Mouse (Mus musculus) gastrocnemius, adult 18-20 months (tissue): ENCODE measurements at regions not wholly inside any gene's neighbourhood (a gene's known extent, or its start where the extent isn't known, plus 50 kb on each side); places are given as distances from the start of the nearest gene placed in this dataset.

Source experiments
- DNase-seq: peaks from one replicate; pipeline ENCODE4 v3.0.0; 2021; ENCODE audit warnings: low spot score

DNA sequence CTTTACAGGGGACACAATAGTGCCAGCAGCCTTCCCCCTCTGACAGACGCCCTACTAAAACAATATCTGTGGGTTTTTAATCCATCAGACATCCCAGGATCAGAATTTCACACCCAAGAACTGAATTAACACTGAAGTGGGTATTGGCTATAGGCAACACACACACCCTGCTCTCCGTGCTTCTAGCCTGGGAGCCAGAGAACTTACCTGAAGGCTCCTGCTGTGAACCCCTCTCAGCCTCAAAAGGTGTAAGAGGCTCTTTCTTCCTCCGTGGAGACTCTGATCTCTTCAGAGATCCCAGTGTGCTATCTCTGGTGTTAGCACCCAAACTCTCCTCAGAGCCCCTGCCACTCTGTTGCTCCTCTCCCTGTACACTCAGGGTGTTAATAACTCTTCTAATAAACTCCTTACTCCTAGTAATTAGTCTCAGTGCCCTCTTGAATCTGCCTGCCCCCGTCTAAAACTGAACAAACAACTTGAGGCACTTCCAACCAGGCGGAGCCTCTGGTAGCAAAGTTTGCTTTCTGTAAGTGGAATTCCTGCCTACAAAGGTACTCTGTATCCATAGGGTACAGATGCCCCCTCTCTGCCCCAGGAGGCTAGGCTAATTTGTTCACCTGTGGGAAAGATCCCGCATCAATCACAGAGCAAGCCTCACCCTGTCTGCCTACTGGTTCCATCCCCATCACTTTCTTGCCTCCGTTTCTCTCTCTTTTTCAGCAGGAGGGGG, 452.9 kb upstream of the Fam19a5 start:
- DNase-seq, result no peak

DNA sequence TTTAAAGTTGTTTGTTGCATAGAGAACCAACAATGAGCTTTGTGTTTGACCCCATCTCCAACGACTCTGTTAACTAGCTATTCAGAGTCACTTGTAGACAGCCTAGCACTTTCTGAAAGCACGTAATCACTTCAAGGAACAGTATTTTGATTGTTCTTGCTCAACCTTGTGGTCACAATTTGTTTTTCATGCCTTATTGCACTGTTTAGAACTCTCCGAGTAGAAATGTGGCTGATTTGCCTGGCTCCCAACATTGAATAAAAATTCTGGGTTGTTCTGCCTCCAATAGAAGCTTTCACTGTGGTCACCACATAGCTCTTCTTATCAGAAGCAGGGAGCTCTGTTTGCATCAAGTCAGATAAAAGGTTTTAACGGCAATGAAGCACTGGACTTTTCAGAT, 446.9 kb upstream of the Fam19a5 start:
- DNase-seq, result no peak

DNA sequence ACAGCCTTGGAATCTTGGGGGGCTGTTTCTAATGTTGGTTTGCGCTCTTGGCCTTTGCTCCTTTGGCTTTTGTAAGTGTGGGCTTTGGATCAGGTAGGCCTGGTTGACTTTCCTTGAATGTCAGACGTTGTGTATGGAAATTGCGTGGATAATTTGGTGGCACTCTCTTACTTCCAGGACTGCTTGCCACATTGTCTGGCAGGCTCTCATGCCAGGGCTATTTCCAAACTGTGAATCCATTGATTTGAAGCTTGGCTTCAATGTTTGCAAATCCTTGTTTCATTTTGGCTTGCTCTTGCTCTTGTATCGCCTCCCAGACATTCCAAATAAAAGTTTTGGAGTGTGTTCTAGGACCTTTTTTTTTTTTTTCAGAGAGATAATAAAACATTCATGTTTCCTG, 443.0 kb upstream of the Fam19a5 start:
- DNase-seq, result no peak

DNA sequence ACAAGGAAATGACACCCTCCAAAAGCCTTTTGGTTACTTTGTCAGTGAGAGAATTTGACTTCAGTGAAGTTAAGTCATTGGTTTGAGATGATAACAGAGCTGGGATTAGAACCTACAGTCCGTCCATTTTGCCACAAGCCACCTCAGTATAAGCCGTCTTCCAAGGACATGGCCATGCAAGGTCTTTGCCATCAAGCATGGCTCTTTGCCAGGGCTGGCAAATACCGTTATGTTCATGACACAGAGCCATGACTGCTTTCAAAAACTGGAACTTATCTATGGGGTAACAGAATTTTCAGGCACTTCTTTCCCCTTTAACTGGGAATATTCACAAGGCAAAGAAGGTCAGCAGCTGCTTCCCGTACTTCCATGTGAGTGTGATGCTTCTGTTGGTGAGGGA, 441.9 kb upstream of the Fam19a5 start:
- no peak for DNase-seq

DNA sequence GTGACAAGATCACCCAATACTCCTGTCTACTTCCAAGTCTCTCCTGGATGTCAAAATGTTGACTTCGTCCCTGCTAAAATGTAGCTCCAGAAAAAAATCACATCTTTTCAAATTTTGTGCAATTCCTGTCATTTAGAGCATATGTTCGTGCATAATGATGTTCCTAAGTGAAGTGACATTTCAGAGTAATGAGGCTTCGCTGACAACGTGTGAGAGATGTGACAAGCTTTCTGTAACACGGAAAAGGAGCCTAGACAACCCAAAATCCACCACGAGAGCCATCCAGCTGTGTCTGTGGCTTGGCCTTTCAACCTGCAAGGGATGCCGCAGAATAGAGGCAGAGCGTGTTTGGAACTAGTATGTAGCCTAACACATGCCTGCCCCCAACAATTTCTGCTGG, 438.1 kb upstream of the Fam19a5 start:
- DNase-seq, result no peak

DNA sequence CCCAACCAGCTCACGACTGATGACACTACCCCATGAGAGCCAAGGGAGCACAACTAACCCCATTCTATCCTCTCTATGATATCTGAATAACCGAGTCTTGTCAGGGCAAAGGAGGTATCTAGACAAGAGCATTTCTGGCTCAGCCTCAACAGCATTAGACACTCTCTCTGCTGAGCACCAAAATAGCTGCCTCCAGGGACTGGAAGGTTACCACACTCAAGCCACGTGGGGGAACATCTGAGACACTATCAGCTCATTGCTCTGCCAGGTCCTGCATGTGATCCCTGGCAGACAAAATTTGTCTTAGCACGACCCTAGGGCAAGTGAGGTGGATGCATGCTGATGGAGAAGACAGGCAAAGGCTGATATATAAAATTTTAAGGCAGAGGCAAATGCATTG, 436.4 kb upstream of the Fam19a5 start:
- DNase-seq, result peak; percentile 56

DNA sequence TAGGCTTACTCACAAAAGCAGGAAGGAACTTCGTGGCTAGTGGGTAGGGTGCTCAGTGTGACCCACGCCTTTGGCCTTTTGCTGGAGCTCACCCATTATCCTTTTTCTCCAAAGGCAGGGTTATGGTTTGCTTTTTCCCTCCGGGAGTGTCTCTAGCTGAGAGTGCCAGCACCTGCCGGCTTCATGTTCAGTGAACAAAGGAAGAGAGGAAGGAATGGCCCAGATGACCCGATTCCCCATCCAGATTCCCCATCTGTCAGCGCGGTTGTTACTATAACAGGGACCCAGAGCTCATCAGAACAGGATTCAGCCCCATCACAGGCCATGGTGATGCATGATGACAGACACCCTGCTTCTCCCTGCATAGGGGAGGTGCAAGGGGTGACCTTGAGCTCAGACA, 435.7 kb upstream of the Fam19a5 start:
- no peak for DNase-seq

DNA sequence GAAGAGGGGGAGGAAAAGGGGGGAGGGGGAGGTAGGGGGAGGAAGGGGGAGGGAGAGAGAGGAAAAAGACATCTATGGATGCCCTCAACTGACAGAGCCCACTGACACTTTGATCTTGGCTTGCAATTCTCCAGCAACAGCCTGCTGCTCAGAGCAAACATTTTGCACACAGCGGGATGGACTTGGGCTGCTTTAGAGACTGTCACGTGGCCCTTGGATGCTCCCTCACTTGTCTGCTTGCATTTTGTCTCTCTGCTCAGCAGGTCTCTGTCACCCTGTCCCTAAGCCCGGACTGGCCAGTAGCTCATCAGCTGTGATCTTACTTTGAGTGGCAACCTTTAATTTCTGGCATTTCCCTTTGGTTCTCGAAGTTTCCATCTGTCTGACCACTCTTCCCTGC, 421.4 kb upstream of the Fam19a5 start:
- no peak for DNase-seq

DNA sequence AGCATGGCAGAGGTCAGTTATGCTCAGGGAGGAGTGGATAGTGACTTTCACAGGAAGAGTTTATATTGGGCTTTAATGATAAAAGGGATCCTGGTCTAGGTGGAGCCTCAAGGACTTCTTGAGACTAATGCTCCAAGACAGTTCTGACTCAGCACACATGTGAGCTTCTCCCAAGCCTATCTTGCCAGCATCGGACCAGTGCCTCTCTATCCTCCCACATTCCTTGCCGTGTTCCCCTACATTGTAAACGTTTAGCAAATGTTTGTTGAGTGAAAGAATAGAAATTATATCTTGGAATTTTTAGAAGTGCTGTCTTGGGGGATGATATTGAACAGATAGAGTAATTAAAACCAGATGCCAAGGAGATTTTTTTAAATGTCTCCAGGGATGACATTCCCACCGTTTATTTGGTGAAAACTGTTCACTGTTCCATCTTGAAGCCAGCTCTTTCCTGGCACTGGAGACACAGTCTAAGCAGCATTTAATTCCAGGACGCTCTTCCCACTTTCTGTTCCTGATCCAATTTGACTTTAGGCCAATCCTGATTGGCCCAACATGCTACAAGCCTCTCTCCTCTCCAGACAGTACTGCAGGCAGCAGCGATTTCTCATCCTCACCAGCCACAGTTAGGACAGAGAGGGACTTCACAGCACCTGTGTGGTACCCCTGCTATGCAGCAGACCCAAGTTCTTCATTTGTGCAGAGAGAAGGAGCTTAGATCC, 418.5 kb upstream of the Fam19a5 start:
- peak; percentile 11 for DNase-seq

DNA sequence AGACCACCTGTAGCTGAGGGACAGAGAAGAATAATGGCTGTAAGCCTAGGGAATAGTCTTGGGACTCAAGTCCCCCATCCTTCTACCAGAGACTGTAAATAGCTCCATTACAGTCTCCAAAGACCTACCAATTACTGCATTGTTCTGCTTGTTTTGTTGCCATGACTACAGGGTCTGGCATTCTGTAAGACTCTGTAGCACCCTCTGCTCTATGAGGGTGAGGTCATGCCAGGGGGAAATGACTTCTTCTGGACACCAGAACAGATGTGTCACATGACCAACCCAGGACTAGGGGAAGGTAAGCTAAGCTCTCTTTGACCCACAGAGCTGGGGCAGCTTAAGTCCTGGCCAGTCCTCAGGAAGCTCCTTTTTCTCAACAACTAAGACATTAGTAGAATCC, 405.2 kb upstream of the Fam19a5 start:
- DNase-seq, result no peak

DNA sequence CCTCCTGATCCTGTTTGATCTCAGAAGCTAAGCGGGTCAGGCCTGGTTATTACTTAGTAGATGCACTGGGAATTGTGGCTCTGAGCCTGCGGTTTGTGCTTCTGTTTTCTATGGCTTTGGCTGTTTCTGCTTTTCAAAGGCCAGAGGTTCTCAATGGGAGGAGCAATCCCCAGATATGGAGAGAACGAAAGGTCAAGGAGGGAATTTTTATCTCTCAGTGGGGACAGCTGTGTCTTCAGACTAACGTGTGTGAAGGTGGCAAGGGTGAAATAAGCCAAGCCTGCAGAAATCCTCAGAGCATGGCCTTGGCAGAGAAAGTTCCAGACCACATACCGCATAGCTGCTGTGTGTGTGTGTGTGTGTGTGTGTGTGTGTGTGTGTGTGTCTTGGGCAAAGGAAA, 375.0 kb upstream of the Fam19a5 start:
- DNase-seq, result no peak

DNA sequence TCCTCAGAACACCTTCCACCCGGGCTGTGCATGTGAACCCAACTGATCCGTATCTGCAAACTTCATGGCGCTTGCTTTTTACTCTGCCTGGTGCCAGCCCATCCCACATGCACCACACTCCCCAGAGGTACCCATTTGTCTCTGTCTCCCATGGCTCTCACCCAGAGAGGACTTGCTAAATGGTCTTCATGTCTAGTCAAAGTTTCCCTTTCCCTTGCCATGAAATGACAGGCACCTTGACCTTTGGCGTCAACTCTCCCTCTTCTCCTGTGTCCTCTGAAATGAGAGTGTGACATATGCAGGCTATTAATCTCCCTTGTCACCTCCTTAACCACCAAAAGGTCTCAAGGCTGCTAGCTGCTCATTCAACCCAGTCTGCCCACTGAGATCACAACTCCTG, 373.2 kb upstream of the Fam19a5 start:
- DNase-seq, result peak; percentile 9

DNA sequence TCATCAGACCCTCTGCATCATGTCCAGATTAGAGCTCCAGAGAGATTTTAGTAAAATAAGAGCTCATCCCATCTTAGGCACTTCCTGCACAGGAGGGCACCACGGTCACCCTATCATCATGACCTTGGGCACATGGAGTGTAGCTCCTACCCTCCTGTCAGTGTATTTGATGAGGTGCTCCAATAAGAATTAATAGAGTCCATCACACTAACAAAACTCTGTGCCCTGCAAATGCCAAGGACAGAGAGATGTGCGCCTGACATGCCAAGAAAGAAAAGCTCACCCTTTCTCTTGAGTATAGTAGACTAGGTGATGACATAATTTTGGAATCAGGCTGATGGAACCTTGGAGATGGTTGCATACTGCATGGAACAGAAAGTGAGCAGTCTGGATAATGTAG, 371.0 kb upstream of the Fam19a5 start:
- no peak for DNase-seq

DNA sequence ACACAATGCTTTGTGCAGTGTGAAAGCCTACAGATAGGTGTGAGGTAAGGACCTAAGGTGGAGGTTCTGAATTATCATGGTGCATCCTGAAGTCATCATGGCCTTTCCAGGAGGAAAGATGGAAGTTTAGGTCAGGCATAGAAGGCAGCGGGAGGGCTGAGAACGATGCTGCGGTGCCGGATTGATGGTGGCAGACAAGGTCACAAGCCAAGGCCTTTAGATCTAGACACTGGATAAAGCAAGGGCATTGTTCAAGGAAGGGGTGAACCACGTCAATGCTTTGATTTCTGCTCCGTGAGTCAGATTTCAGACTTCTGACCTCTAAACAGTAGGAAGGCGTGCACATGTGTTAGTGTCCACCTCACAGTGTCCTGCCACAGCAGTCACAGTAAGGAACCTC, 365.5 kb upstream of the Fam19a5 start:
- DNase-seq, result no peak

DNA sequence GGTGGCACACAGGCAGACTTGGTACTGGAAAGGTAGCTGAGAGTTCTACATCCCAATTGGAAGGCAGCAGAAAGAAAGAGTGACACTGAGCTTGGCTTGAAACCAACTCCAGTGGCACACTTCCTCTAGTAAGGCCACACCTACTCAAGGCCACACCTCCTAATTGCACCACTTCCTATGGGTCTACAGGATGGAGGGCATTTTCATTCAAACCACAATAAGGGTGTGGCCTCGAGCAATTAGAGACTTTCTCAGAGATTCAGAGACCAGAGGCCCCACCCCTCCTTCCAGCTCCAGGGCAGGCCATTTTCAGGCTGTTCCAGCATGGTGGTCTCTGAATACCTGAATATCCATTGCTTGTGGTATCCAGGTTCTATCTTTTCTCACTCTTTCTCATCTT, 363.3 kb upstream of the Fam19a5 start:
- no peak for DNase-seq

DNA sequence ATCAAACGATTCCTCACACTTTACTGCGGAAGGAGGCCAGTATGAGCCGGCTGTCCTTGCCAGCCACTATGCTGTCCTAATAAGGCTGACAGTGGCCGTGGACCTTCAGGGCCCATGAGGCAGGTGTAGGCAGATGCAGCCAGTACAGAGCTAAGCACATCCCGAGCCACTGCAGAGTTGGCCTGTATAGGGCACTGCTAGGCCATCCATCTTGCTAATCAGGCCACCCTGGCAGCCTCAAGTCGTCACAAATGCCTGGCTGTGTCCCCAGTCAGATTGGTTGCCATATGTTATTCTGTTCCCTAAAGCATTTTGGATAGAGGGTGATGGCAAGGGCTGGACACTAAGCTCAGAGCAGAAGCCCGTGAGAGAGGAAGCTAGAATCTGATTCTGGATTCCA, 359.9 kb upstream of the Fam19a5 start:
- DNase-seq, result no peak

DNA sequence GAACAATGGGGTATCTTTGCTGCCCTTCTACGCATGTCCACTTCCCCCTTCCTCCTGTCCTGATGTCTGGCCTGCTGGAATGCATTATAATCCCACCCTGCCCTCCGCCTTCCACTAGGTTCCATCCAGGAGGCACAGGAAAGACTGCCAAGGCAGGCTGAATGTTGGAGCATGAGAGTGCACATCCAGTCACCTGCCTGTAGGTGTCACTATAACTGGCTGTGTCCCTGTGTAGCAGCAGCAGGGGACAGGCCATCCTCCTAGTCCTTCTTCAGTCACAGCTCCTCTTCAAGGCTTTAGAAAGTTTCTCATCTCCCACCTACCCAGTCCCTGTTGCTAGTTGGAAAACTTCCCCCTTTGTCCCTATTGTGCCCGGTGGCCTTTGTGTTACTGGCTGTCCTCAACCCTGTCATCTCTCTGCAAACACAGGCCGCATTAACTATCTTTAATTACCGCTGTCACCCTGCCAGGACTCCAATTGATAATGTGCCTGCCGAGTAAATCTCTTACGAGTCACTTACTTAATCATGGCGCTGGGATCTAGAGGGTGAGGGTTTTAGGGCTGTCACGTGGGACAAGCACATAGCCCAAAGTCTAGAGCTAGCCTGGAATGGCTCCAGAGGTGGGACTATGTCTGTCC, 355.2 kb upstream of the Fam19a5 start:
- DNase-seq, result no peak

DNA sequence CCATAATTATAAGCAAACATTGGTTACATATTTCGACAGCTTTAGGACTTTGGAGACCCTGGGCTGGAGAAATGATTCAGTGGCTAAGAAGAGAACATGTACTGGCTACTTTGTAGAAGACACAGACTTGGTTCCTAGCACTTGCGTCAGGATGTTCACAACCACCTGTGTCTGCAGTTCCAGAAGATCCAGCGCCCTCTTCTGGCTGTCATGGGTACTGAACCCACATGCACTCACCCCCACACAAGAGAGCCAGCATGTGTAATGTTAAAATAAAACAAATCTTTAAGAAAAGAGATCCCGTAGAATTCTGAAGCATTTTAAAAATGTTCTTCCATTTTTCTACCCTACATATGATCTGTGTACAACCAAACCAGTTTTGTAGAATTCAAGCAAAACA, 352.2 kb upstream of the Fam19a5 start:
- no peak for DNase-seq

DNA sequence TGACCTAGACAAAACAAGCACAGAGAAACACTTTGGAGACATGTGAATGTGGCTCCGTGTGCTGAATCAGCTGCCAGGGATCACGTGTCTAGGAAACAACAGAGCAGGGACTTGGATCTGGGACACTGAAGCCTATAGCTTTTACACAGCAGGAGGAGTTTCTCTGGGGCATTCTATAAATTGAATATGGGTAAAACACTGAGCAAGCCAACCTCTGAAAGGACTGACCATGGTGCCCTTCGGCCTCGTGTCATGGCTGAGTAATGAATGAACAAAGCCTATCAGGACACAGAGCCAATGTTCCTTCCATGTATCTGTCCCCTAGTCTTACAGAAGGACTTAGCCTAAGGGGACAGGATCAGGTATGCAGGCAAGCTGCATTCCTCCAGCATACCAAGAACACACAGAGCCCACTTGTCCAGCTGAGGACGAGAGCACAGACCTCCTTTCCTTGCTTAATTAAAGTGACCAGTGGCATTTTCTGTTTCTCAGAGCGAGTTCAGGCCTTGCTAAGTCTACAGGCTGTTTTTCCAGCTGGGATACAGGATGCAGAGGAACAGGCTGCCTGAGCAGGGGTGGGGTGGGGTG, 347.7 kb upstream of the Fam19a5 start:
- no peak for DNase-seq

DNA sequence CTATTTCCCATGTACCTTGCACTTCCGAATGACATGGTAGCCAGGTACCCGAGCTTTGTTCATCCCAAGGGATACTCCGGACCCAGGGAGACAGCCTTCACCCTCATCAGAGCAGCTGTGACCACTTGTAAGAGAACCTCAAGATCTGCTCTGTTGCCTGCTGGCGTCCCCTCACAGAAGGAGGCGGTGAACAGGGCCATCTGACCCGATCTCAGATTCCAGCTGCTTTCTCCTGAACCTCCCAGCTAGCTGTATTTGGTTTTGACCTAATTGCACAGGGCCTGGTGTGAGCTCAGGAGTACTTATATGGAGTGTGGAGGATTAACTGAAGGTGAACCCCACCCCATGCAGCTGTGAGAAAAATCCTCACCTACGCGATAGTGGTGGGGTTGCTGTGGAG, 344.5 kb upstream of the Fam19a5 start:
- DNase-seq, result no peak

DNA sequence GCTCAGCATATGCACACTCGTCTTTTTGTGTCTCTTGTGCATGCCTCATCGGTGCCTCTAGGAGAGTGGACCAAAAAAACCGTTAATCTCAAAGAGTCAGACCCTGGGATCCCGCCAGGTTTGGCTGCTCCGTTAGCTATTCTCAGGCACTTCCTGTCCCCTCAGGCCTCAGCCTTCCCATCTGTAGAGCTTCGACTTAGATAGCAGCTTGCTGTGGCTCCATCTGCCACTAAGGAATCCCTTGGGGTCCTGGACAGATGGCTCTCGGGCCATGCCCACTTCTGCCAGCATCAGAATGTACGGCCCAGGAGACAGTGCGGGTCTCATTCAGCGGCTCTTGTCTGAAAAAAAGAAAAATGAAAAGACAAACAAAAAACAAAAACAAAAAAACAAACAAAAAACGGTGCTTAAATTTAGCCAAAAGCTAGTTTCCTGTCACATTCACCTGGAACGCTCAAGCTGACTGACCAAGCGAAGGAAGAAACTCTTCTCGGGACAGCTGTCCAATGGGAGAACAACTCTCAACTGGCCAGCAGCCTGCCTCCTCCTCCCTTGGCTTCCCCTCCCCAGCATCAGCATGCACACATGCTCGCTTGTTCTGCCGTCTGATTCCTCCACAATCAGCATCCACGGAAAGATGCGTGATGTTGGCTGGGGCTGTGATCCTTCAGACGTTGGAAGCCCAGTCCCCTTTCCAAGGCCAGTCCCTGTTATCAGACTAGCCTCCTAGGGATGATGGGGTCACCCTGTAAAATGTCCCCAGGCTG, 343.6 kb upstream of the Fam19a5 start:
- peak; percentile 6 for DNase-seq

DNA sequence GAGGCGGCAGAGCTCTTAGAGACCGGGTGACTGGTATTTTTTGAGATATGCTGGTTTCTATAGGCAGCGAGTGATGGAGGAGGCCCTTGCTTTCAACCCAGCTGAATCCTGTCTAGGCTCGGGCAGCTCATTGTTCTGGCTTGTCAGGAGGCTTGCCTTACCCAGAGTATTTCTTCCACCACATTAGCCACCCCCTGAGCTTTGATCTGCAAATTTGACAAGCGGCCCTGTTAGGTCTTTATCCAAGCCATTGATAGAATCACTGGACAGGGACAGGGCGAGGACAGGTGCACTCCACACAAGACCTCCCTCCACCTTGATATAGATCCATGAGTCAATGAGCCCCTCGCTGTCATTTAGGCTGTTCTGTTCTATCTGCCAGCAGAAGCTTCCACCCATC, 343.0 kb upstream of the Fam19a5 start:
- no peak for DNase-seq
